Mouse (Mus musculus): ENCODE measurements around the gene Tmco5. TPM values are rescaled to one million over a fixed set of nuclear protein-coding genes. Genes with fewer than 3 reads are reported as not detected.

Tmco5 gene
- not detected in 2 replicates for polyA plus RNA-seq (2012; rRNA removed)

DNA sequence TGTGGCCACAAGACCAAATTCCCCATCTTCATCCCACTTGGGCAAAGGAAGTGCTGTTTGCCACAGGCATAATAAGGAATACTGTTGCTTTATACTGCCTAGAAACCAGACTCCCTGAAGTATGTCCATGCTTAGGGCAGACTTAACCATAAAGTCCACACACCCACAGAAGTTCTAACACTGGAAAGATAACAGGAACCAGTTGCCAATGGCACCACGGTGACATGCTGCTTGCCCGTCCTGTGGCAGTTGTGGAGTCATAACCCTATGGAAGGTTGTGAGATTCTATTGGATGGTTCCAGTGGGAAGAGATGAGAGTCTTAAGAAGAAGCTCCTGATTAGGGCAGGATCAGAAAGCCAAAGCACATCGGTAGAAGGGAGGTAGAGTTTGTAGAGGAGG lies at the start of gene Tmco5:
Gene Tmco5 (plus strand): TSS at position 301 of the 400 bp plus-strand sequence.
- TF ChIP-seq CTCF (IDR thresholded peaks at IDR 0.05; ENCODE audit: borderline replicate concordance, extremely low read depth, insufficient read depth, insufficient read length): no peak
- no peak for TF ChIP-seq POLR2A (IDR thresholded peaks at IDR 0.05; ENCODE audit: borderline replicate concordance, extremely low read depth, insufficient read depth, insufficient read length, poor library complexity, severe bottlenecking)
- DNase-seq (ENCODE audit: low read depth): no peak

DNA sequence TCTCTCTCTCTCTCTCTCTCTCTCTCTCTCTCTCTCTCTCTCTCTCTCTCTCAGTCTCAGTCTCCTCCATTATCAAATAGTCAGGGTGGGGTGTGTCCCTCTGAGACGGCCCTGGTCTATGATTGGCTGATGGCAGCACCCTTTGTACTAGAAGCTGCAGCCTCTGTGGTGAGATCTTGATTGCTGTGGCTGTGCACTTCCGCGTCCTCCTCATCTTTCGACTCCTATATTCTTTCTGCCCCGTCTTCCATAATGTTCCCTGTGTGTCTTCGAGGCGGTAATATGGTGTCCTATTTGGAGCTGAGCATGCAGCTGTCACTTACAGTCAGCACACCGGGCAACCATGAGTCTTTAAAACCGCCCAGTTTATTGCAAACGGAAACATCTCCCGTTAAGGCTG lies 46.6 kb upstream of the Tmco5 start:
- TF ChIP-seq POLR2A (IDR thresholded peaks at IDR 0.05; ENCODE audit: borderline replicate concordance, extremely low read depth, insufficient read depth, insufficient read length, poor library complexity, severe bottlenecking) (no peak), CTCF (IDR thresholded peaks at IDR 0.05; ENCODE audit: borderline replicate concordance, extremely low read depth, insufficient read depth, insufficient read length) (no peak)

DNA sequence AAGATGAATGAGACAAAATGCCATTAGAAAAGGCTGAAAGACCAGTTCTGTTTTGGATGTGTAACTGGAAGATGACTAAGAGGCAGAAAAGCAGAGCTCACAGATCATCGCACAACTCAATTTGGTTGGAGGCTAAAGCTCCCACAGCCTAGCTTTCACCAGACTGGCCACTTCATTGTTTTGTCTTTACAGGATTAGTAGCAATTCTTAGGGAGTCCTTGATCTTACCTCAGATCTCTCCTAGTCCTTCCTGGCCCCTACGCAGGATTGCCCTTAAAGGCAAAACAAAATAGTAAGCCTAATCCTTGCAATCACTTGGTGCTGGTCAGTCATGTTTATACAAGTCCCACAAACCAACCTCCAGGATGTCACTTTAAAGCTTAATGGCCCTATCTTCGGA lies 40.7 kb upstream of the Tmco5 start:
- DNase-seq (ENCODE audit: low read depth): no peak
- TF ChIP-seq POLR2A (IDR thresholded peaks at IDR 0.05; ENCODE audit: borderline replicate concordance, extremely low read depth, insufficient read depth, insufficient read length, poor library complexity, severe bottlenecking) (no peak), CTCF (IDR thresholded peaks at IDR 0.05; ENCODE audit: borderline replicate concordance, extremely low read depth, insufficient read depth, insufficient read length) (no peak)

More for the DNA sequence above, 46.6 kb upstream of the Tmco5 start:
- no peak for DNase-seq (ENCODE audit: low read depth)

DNA sequence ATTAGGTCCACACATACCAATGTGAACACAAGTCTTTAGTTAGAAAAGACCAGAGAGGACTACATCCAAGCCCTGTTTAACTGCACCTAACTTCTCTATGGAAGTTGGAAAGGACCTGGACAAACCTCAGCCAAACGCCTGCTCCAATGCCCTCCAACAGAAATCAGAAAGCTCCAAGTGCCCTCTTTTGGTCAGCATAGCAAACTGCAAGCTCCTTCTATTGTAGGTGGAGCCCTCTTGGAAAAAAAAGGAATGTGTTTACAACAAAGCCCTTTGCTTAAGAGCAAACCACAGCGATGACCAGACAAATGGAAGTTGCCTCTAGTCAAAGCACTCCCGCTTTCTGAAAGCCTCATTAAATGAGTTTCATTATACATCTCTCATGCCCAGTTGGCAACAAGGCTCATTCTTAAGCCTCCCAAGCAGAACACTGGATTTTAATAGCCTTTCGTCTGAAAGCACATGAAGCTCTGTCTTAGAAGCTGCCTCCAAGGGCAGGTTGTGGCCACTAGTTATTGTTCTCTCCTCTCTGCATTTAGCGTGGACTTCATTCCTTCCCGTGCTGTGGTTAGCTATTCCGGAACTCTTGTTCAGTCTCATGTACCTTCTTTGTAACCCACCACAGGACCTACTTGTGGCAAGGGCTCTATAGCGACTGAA lies 39.8 kb upstream of the Tmco5 start:
- DNase-seq (ENCODE audit: low read depth): peak; percentile 85
- TF ChIP-seq CTCF (IDR thresholded peaks at IDR 0.05; ENCODE audit: borderline replicate concordance, extremely low read depth, insufficient read depth, insufficient read length): peak; percentile 78
- TF ChIP-seq POLR2A (IDR thresholded peaks at IDR 0.05; ENCODE audit: borderline replicate concordance, extremely low read depth, insufficient read depth, insufficient read length, poor library complexity, severe bottlenecking): no peak

DNA sequence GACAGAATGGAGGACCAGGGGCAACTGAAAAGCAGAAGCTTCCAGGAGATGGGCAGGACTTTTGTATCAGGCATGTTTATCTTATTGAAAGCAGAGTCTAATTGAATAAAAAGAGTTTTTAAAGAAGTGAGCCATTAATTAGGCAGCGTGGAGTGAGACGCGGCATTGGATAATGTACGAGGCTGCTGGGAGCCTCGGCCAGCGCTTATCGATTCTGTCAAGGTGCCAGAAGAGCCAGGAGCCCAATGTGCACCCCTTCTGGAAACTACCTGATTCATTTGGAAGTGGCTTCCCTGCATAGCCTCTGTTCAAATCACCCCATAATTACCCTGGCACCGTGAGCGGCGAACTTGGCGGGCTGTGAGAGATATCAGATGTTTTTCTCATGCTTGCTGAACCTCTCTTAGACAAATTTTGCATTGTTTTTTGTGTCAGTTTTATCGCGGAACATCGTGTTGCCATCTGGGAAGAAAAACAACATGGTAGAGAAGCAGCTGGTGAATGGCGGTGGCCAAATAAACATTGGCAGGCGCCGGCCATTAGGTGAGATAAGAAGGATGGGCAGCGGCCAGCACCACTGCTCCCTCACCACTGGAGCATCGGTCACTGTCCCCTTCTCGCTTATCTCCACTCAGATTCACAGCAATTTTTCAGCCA lies 28.4 kb upstream of the Tmco5 start:
- peak; percentile 74 for DNase-seq (ENCODE audit: low read depth)
- TF ChIP-seq CTCF (IDR thresholded peaks at IDR 0.05; ENCODE audit: borderline replicate concordance, extremely low read depth, insufficient read depth, insufficient read length) (no peak), POLR2A (IDR thresholded peaks at IDR 0.05; ENCODE audit: borderline replicate concordance, extremely low read depth, insufficient read depth, insufficient read length, poor library complexity, severe bottlenecking) (no peak)

DNA sequence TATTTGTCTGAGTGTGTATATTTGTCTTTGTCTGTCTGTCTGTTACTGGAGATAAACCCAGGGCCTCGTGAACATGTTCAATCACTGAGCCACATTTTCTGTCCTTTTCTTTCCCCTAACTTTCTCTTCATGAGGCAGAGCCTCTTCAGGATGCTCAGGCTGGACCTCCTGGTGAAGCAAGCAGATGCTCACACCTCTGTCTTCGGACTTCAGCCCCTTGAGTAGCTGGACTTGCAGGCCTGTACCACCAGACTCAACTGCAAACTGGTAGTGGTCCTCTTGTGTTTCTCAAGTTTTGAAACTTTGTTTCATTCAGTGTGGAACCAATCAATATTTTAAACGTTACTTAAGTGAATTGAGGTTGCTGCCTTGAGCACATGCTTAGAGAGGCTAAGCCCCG lies 27.1 kb upstream of the Tmco5 start:
- TF ChIP-seq POLR2A (IDR thresholded peaks at IDR 0.05; ENCODE audit: borderline replicate concordance, extremely low read depth, insufficient read depth, insufficient read length, poor library complexity, severe bottlenecking) (no peak), CTCF (IDR thresholded peaks at IDR 0.05; ENCODE audit: borderline replicate concordance, extremely low read depth, insufficient read depth, insufficient read length) (no peak)
- no peak for DNase-seq (ENCODE audit: low read depth)

DNA sequence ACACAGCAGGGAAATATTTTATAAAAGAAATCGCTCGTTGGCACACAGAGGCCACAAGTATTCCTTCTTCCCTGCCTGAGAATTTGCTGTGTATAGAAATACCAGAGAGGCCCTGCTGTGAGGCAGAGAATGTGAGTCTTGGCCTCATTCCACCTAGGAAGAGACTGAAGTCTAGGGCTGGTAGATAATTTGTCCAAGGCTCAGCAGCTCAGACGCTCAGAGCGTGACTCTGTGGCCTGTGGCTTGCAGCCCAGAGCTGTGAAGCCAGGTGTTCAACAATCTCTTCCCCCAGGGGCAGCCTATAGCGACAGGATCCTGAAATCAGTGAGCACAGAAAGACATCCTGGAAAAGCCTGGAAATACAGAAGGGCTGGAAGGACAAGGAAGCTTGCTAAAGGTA lies 26.2 kb upstream of the Tmco5 start:
- peak; percentile 75 for DNase-seq (ENCODE audit: low read depth)
- TF ChIP-seq CTCF (IDR thresholded peaks at IDR 0.05; ENCODE audit: borderline replicate concordance, extremely low read depth, insufficient read depth, insufficient read length) (no peak), POLR2A (IDR thresholded peaks at IDR 0.05; ENCODE audit: borderline replicate concordance, extremely low read depth, insufficient read depth, insufficient read length, poor library complexity, severe bottlenecking) (no peak)

DNA sequence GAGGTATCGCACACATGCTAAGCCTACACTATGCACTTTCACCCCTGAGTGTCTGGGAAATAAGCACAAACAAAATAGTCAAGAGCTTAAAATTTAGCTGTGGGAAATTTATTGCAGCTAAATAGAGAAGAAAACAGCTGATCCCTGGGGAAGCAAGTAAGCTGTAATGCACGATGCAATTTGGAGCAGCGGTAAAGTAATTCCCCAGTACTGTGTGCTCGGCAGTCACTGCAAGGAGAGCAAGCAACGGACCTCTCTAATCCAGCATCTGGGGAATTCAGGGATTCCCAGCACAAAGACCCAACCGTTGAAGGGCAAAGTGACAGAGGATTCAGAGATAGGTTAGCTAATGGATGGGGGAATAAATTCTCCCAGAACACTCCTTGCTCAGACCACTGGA lies 19.8 kb upstream of the Tmco5 start:
- TF ChIP-seq CTCF (IDR thresholded peaks at IDR 0.05; ENCODE audit: borderline replicate concordance, extremely low read depth, insufficient read depth, insufficient read length) (no peak), POLR2A (IDR thresholded peaks at IDR 0.05; ENCODE audit: borderline replicate concordance, extremely low read depth, insufficient read depth, insufficient read length, poor library complexity, severe bottlenecking) (no peak)
- peak; percentile 9 for DNase-seq (ENCODE audit: low read depth)

DNA sequence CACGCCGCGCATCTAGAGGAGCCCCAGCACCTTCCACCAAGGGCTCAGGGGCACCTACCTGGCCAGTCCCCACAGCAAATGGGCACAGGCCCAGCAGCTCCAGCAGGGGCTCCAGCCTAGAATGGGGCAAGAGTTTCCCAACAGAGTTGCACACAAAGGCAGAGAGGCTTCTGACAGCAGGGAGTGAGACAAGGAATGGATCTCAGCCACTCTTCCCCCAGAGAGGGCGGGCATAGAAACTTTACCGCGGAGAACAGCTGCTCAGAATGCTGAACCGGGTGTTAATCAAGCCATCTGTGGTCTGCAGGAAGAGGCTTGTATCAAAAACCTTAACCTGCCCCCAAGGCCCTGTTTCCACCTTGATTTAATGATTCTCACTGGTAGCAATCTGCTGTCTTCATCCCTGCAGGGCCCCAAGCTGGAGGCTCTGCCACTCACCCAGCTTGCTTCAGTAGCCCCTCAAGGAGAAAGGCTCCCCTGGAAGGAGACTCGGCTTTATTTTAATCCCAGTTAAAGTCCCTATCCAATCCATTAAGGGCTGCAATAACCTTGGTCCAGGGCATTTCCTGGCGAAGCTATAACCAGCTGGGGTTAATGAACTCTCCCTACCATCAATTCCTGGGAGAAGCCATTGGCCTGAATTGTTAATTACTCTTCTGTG lies 1.4 kb upstream of the Tmco5 start:
- TF ChIP-seq POLR2A (IDR thresholded peaks at IDR 0.05; ENCODE audit: borderline replicate concordance, extremely low read depth, insufficient read depth, insufficient read length, poor library complexity, severe bottlenecking): no peak
- TF ChIP-seq CTCF (IDR thresholded peaks at IDR 0.05; ENCODE audit: borderline replicate concordance, extremely low read depth, insufficient read depth, insufficient read length): no peak

DNA sequence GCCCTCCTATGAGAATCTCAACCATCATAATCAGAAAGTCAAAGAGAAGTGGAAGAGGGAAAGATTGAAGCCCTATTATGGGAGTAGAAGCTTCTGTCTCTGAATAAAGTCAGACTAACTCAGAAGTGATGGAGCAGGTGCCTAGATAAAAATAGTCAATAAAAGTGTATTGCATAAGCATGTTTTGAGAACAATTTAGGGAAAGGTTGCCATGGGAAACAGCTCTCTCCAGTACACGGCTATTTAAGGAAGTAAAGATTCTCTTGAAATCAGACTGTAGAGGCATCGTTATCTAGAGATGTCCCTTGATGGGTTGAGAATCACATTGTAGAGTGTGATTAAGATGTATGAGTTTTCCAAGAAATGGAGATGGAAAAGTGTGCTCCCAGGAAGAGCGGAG lies 1.2 kb downstream of the Tmco5 start:
- no peak for DNase-seq (ENCODE audit: low read depth)
- TF ChIP-seq CTCF (IDR thresholded peaks at IDR 0.05; ENCODE audit: borderline replicate concordance, extremely low read depth, insufficient read depth, insufficient read length): no peak
- no peak for TF ChIP-seq POLR2A (IDR thresholded peaks at IDR 0.05; ENCODE audit: borderline replicate concordance, extremely low read depth, insufficient read depth, insufficient read length, poor library complexity, severe bottlenecking)

More for the DNA sequence above, 1.4 kb upstream of the Tmco5 start:
- peak; percentile 68 for DNase-seq (ENCODE audit: low read depth)

DNA sequence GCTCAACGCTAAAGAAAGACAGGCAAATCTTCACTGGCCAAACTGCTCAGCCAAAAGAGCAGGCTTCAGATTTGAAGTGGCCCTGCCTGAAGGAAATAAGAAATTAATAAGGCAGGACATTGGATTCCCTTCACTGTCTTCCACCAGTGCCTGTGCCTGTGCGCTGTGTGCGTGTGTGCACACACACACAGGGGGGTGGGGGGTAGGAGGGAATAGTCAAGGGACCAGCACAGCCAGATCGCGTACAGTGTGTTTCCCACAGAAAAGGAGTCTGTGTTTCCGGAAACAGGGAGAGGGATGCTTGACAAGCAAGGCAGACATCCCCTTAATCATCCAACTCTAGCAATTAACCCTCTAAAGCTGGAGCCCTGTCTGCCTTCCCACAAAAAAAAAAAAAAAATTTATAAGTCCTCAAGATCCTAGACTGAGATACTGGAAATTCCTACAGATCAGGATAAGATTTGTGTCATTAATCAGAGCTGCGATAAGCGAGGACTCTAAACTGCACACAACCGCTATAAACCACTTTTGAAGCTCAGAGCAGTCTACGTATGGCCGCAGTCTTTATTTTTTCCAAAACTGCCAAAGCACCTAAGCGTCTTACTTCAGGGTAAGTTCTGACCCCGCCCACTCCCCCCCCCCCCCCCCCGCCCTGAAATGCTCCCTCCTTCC lies 15.0 kb downstream of the Tmco5 start:
- DNase-seq (ENCODE audit: low read depth): peak; percentile 14
- TF ChIP-seq POLR2A (IDR thresholded peaks at IDR 0.05; ENCODE audit: borderline replicate concordance, extremely low read depth, insufficient read depth, insufficient read length, poor library complexity, severe bottlenecking): no peak
- TF ChIP-seq CTCF (IDR thresholded peaks at IDR 0.05; ENCODE audit: borderline replicate concordance, extremely low read depth, insufficient read depth, insufficient read length): no peak

Data from brain, embryonic 14.5 days (tissue).